Mouse (Mus musculus) embryo, embryonic 11.5 days (tissue): ENCODE results near the gene Ces2b.
"Not testable (repeated sequence)": the region's sequence is repeated elsewhere in the genome, so short reads cannot be mapped to it uniquely, and the experiment has no call there.

Source experiments
- DNase-seq: peaks from one replicate; pipeline ENCODE4 v3.0.0-alpha.2; 2012; ENCODE audit warnings: low read depth, low spot score

Ces2b gene

DNA sequence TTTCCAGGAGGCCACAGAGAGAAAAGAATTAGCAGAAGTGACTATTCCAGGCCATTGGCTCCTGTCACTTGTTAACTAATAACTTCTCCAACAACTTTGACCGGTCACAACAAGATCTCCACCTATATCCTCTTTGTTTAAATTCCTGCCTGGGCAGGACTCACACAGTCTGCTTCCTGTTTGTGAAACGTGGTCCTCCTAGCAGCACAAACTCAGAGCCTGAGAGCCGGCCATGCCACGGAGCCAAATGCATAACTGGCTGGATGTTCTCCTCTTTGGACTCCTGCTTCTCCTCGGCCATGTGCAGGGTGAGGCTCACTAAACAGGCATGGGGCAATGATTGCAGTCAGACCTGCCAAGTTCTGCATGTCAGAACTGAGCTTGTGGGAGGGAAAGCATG lies at the start of gene Ces2b:
Gene Ces2b (plus strand): TSS at position 133 of the 400 bp plus-strand sequence.
- DNase-seq: no peak

DNA sequence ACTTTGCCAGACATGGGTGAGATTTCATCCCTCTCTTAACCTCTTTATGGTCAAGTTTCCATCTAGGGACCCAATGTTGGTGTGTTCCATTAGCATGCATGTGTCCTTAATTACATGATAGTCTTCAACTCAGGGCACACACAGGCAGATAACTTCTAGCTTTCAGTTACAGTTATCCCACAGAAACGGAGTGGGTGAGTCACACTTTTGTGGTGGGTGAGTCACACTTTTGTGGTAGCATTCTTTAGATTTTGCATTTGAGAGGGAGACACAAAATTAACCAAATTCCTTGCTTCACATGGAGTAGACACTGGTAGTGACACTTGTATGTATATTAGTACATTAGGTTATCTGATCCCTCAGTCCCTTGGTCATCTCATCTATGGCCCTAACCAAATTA lies 44.3 kb upstream of the Ces2b start:
- no peak for DNase-seq

- DNase-seq: no peak
These were observed 42.4 kb upstream of the Ces2b start for GRCm38 (mm10) chr8:104788929-104789328.

- no peak for DNase-seq
These were observed 41.3 kb upstream of the Ces2b start for GRCm38 (mm10) chr8:104789886-104790680.

GRCm38 (mm10) chr8:104799385-104799784 lies 32.0 kb upstream of the Ces2b start:
- no peak for DNase-seq

- DNase-seq: no peak
These were observed 25.2 kb upstream of the Ces2b start for GRCm38 (mm10) chr8:104806127-104806526.

- DNase-seq: no peak
These were observed 22.6 kb upstream of the Ces2b start for GRCm38 (mm10) chr8:104808542-104809413.

DNA sequence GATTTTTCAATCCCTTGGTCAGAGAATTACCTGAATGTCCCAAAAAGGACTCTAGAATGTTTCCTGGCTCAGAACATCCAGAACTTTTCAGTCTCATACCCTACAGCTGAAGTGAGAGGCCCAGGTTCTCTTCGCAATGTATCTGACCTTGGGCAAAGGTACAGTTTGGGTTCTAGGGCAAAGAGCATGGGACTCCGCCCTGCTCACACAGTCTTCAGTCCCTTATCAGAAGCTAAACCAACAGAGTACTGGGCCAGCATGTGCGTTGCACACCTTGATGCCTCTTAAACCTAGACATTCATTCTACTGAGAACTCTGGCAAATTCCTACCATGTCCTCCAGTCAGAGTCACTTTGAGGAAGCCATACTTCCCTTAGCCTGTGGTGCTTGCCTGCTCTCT lies 21.9 kb upstream of the Ces2b start:
- DNase-seq: no peak

- no peak for DNase-seq
These were observed 4.5 kb upstream of the Ces2b start for GRCm38 (mm10) chr8:104826912-104827311.

GRCm38 (mm10) chr8:104828221-104828620 lies 3.2 kb upstream of the Ces2b start:
- DNase-seq: no peak

DNA sequence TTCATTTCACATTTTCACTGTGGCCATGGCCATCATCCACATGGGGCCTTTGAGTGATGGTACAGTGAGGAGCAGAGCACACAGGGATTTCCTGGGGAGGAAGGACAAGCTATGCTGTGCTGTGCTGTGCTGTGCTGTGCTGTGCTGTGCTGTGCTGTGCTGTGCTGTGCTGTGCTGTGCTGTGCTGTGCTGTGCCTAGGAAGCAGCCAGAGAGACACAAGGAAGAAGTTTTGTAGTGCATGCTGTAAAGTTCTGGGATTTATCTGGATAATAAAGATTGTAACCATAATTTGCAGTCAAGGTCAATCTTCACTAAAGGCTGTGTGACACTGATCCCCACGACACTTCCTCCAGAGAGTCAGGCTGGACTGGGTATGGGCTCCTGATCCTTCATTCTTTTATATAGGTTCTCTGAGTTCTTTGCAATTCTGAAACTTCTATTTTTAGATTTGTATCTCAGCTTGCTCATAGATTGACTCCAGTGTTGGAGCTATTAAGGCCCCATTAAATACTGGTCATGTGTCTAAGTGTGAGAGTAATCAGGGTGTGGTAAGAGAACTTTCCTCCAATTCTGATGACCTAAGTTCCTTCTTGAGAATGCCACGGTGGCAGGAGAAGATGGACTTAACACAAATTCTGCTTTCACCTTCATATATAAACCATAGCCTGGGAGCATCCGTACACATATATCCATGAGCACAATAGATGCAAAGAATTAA lies 10.1 kb downstream of the Ces2b start:
- no peak for DNase-seq

GRCm38 (mm10) chr8:104846831-104847230 lies 15.5 kb downstream of the Ces2b start, which contains the start of gene Ces2c:
TSS of gene Ces2c (plus strand) at chr8:104847068.
- DNase-seq: no peak

DNA sequence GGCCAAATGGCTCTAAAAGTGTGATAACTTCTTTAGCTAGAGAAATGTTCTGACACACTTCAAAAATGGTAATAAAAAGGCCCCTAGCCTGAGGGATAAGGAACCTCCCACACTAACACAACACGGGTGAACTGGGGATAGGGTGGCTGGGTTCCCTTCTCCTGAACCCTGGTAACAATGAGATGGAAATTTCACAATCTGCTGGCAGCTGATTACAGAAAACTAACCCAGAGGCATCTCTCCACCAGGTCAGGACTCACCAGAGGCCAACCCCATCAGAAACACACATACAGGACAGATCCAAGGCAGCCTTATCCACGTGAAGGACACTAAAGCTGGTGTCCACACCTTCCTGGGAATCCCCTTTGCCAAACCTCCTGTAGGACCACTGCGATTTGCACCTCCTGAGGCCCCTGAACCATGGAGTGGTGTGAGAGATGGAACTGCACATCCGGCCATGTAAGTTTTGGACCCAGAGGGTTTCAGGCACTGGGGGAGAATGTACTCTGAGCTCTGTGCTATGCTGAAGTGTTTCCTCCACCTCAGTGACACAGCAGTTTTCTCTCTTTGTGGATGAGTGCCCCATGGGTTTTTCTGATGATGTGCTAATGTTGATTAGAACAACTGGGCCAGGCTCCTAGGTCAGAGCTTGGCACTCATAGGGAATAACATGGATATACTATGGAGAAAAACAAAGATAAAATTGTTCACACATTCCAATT lies 16.5 kb downstream of the Ces2b start:
- DNase-seq: no peak

DNA sequence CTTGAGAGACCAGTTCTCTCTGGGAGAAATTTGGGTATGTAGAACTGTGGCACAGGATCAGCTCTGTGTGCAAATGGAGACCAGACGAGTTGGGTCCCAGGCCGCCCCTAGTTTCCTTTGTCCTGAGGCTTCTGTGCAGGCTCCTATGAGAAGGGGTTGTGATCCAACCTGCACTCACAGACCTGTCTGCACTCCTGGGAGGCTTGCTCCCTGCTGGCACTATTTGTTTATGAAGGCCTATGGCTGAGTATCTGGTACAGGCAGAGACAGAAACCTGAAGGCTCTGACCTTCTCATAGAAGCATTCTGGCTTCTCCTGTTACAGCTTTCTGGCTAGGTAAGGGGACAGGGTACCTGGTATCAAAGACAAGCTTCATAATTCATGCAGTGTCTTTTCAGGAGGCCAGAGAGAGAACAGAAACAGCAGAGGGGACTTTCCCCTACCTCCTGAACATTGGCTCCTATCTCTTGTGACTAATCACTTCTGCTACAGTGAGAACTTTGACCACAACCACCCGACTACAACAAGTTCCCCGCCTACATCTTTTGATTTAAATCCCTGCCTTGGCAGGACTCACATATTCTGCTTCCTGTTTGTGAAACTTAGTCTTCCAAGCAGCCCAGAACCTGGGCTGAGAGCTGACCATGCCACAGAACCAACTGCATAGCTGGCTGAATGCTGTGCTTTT lies 35.6 kb downstream of the Ces2b start:
- not testable (repeated sequence) for DNase-seq

- DNase-seq: not testable (repeated sequence)
These were observed 37.5 kb downstream of the Ces2b start for GRCm38 (mm10) chr8:104868876-104869275.

DNA sequence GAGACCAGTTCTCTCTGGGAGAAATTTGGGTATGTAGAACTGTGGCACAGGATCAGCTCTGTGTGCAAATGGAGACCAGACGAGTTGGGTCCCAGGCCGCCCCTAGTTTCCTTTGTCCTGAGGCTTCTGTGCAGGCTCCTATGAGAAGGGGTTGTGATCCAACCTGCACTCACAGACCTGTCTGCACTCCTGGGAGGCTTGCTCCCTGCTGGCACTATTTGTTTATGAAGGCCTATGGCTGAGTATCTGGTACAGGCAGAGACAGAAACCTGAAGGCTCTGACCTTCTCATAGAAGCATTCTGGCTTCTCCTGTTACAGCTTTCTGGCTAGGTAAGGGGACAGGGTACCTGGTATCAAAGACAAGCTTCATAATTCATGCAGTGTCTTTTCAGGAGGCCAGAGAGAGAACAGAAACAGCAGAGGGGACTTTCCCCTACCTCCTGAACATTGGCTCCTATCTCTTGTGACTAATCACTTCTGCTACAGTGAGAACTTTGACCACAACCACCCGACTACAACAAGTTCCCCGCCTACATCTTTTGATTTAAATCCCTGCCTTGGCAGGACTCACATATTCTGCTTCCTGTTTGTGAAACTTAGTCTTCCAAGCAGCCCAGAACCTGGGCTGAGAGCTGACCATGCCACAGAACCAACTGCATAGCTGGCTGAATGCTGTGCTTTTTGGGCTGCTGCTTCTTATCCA lies 55.0 kb downstream of the Ces2b start:
- DNase-seq: not testable (repeated sequence)
